Mouse (Mus musculus): ENCODE measurements around the gene Sav1. TPM values are rescaled to one million over a fixed set of nuclear protein-coding genes. Genes with fewer than 3 reads are reported as not detected.

The Sav1 gene
- total RNA-seq, 1 experiment from 2014 or later, result 41.9 TPM

Other genes starting within 250 kb of the Sav1 start
- 0.13 TPM in 1 of 2 replicates, not detected in the other for gene Cdkl1, start 195.7 kb downstream of the Sav1 start, total RNA-seq (2017)
- 2.1 and 4.8 TPM in 2 replicates for gene Atl1, start 94.4 kb downstream of the Sav1 start, total RNA-seq (2017)
- 47.3 and 49.8 TPM in 2 replicates for gene Map4k5, start 93.8 kb downstream of the Sav1 start, total RNA-seq (2017)
- gene Nin, start 126.7 kb upstream of the Sav1 start, total RNA-seq (2017), result 51.4 and 90.5 TPM in 2 replicates
- gene Abhd12b, start 167.1 kb upstream of the Sav1 start, total RNA-seq (2017), result not detected in 2 replicates
- gene Pygl, start 244.5 kb upstream of the Sav1 start, total RNA-seq (2017), result 77.9 and 124 TPM in 2 replicates